Mouse (Mus musculus): ENCODE measurements around the gene Mycbp. TPM values are rescaled to one million over a fixed set of nuclear protein-coding genes. Genes with fewer than 3 reads are reported as not detected.

Mycbp gene
- polyA plus RNA-seq (2021; fragmentation: Nextera tagmentation) = 27.9 and 32.8 TPM in 2 replicates
- long read RNA-seq, experiment 1, transcript Mycbp-201 (5 exons, 1,685 nt) = major isoform, 14 of 16 reads
- long read RNA-seq, experiment 1, partial matches to known transcripts = 0 of 16 reads
- long read RNA-seq, experiment 1, other reads (novel, unspliced or antisense) = 2 of 16 reads
- long read RNA-seq, experiment 2, transcript Mycbp-201 (5 exons, 1,685 nt) = major isoform, 29 of 38 reads
- long read RNA-seq, experiment 2, partial matches to known transcripts = 0 of 38 reads
- long read RNA-seq, experiment 2, other reads (novel, unspliced or antisense) = 7 of 38 reads

GRCm38 (mm10) chr4:123904333-123905125 lies at the start of gene Mycbp:
Mycbp (plus strand) TSS chr4:123904832.

DNA sequence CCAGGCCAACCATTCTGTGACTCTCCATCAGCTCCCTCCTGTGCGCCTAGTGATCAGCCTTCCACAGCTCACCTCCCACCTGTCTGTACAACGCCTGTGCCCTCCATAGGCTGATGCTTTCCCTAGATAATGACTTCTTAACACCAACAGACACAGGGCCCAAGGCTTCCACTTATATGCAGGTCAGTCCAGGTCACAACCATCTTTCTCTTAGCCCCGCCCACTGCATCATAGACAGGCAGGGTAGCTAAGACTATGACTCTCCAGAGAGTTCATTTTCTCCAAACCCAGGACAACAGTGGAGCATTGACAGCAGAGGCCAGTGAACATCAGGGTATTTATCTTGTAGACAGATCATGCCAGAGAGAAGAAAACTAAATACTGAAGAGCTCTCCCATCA lies 45.3 kb upstream of the Mycbp start, which contains the start of gene 4933427I04Rik:
4933427I04Rik (plus strand) TSS at position 301 of the 400 bp plus-strand sequence.

DNA sequence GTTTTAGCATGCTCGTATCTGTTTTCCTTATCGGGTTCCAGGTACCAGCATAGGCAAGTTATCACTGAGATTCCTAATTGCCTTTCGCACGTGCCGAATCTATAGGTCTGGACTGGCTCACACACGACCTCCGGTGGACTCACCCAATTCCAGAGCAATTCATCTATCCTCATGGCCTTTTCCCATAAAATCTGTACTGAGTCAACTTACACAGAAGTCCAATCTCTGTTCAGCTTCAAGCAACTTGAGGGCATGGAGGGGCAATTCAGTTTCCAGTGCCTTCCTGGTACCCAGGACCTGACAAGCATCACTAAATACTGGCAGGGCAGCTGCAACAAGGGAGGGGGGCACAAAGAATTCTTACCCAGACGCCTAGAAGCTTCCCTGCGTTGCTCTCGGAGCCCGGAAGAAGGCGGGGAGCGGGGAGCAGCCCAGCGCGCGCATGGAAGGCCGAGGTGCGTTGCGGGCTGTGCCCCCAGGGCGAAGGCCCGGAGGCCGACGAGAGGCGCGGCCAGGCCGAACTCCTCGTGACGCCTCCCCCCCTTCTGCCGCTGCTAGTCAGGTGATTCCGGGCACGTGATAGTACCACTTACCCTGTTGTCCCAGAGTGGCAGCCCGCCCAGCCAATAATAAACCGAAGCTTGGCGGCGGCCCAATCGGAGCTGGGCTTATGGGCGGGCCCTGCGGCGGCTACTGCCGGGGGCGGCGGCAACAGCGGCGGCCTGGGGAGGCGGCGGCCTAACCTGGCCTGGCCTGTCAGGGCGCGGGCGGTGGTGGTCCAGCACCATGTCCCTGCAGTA lies 12.3 kb downstream of the Mycbp start, which contains the start of gene Rragc:
Rragc (plus strand) TSS at position 699 of the 800 bp plus-strand sequence.

DNA sequence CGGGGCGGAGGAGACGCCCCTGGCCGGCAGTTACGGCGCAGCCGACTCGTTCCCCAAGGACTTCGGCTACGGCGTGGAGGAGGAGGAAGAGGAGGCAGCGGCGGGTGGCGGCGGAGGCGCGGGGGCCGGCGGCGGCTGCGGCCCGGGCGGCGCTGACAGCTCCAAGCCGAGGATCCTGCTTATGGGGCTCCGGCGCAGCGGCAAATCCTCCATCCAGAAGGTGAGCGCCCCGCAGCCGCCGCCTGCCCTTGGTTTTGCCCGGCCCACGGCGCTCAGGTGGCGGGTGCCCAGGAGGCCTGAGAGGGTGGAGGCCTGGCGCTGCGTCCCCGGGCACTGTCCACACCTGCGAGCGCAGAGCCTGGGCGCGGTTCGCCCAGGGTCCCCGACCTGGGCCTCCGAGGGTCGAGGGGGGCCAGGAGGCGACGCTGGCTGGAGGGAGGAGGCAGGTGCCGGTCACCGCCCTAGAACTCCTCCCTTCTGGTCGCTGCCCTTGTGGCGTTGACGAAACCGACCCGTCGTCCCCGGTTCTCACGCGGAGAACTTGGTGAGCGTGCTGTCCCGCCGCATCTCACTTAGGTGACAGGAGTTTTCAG lies 13.0 kb downstream of the Mycbp start, which contains the start of gene 4930535I16Rik:
4930535I16Rik (minus strand) TSS at position 475 of the 593 bp plus-strand sequence.

Other genes starting within 250 kb of the Mycbp start
- gene Macf1, start 220.5 kb upstream of the Mycbp start, polyA plus RNA-seq (2021; fragmentation: Nextera tagmentation) = 22.6 and 25.1 TPM in 2 replicates
- 1,264 and 1,286 TPM in 2 replicates for gene Ndufs5, start 186.6 kb upstream of the Mycbp start, polyA plus RNA-seq (2021; fragmentation: Nextera tagmentation)
- gene Akirin1, start 154.5 kb upstream of the Mycbp start, polyA plus RNA-seq (2021; fragmentation: Nextera tagmentation) = 73.2 and 75.2 TPM in 2 replicates
- gene Rhbdl2, start 117.0 kb upstream of the Mycbp start, polyA plus RNA-seq (2021; fragmentation: Nextera tagmentation) = 0.16 and 0.28 TPM in 2 replicates
- gene 4933427I04Rik, start 45.2 kb upstream of the Mycbp start, polyA plus RNA-seq (2021; fragmentation: Nextera tagmentation) = 0.08 and 0.14 TPM in 2 replicates
- gene Rragc, start 12.6 kb downstream of the Mycbp start, polyA plus RNA-seq (2021; fragmentation: Nextera tagmentation) = 11.3 and 12.0 TPM in 2 replicates
- gene 4930535I16Rik, start 13.2 kb downstream of the Mycbp start, polyA plus RNA-seq (2021; fragmentation: Nextera tagmentation) = not detected in 2 replicates